Mouse (Mus musculus) intestine, embryonic 15.5 days (tissue): ENCODE measurements at regions not wholly inside any gene's neighbourhood (a gene's known extent, or its start where the extent isn't known, plus 50 kb on each side); places are given as distances from the start of the nearest gene placed in this dataset.
A peak's percentile ranks its signal among the peaks of the same experiment; 100 is the strongest.

Experiments
- ATAC-seq: fragments of 200-750 bp; cut with Nextera tagmentation; 2 replicates; pipeline ENCODE4 v1.8.0; 2017; ENCODE audit warnings: moderate TSS enrichment, moderate library complexity
- H3K27ac ChIP-seq: fragments of 300-500 bp; sonication (generic); 2 replicates; pipeline ENCODE4 v1.5.1; 2015; ENCODE audit warnings: mild to moderate bottlenecking, inconsistent platforms
- H3K27me3 ChIP-seq: fragments of 300-500 bp; sonication (generic); replicated peaks from 2 replicates; pipeline ENCODE4 v1.6.1; 2015; ENCODE audit warnings: inconsistent platforms
- H3K36me3 ChIP-seq: fragments of 300-500 bp; sonication (generic); 2 replicates; pipeline ENCODE4 v1.6.1; 2015; ENCODE audit warnings: inconsistent platforms
- H3K4me1 ChIP-seq: fragments of 300-500 bp; sonication (generic); replicated peaks from 2 replicates; pipeline ENCODE4 v1.6.1; 2015; ENCODE audit warnings: inconsistent platforms
- H3K4me2 ChIP-seq: fragments of 300-500 bp; sonication (generic); replicated peaks from 2 replicates; pipeline ENCODE4 v1.6.1; 2015; ENCODE audit warnings: mild to moderate bottlenecking, inconsistent platforms
- H3K4me3 ChIP-seq: fragments of 300-500 bp; sonication (generic); replicated peaks from 2 replicates; pipeline ENCODE4 v1.5.1; 2015; ENCODE audit warnings: inconsistent platforms
- H3K9ac ChIP-seq: fragments of 300-500 bp; sonication (generic); 2 replicates; pipeline ENCODE4 v1.6.1; 2015; ENCODE audit warnings: inconsistent platforms
- H3K9me3 ChIP-seq: fragments of 300-500 bp; sonication (generic); 2 replicates; pipeline ENCODE4 v1.6.1; 2016; ENCODE audit warnings: inconsistent platforms
- WGBS: fragments of 180-500 bp; shearing (Covaris S2); methylation state at CpG from one replicate; pipeline ENCODE4 v1.1.7; 2015; 5-methylcytosine and 5-hydroxymethylcytosine counted together
- microRNA counts: library from miRNA; unstranded; fragments of <30 nt; microRNA quantifications from one replicate; lab custom pipeline; 2016

- Histone ChIP-seq H3K4me3 (no peak overlapping the region), H3K9me3 (no peaks in the 10 kb centered on the region), H3K9ac (no peak overlapping the region), H3K27me3 (no peaks in the 10 kb centered on the region), H3K4me1 (no peaks in the 10 kb centered on the region), H3K36me3 (no peaks in the 10 kb centered on the region), H3K4me2 (no peak overlapping the region), H3K27ac (no peak overlapping the region)
- no peak for ATAC-seq
- 90% methylated on average over 4 of the region's 4 CpGs for WGBS
Measured at GRCm38 (mm10) chr6:31348333-31348732, 50.2 kb upstream of the Mkln1 start.

MicroRNAs in the stretch of these regions (microRNA counts, 519-probe panel; counts per million panel counts)
- 2,831 counts per million, percentile 73 among the panel's probes with 10 or more counts for microRNA mmu-miR-29a (lab: Ali Mortazavi, UCI)
